Mouse (Mus musculus): ENCODE results near the gene Setx. TPM values are rescaled to one million over a fixed set of nuclear protein-coding genes. Genes with fewer than 3 reads are reported as not detected.

The Setx gene
- polyA plus RNA-seq, 1 experiment from 2014 or later: 12.1 TPM

- no peaks in the 10 kb centered on the region for H3K9me3 ChIP-seq (replicated peaks)
- ATAC-seq (ENCODE audit: insufficient number of reproducible peaks, low FRiP score): no peak
- peaks cover 9% of the 10 kb centered on the region for H3K4me1 ChIP-seq (replicated peaks)
- H3K4me2 ChIP-seq: no peak overlapping the region
- no peaks in the 10 kb centered on the region for H3K36me3 ChIP-seq
- no peak overlapping the region for H3K9ac ChIP-seq
- H3K27me3 ChIP-seq (replicated peaks): peaks cover 7% of the 10 kb centered on the region
- H3K4me3 ChIP-seq: no peak overlapping the region
- WGBS: 79% methylated on average over 5 of the region's 5 CpGs
- no peak overlapping the region for H3K27ac ChIP-seq (ENCODE audit: poor library complexity, severe bottlenecking)
These were observed 94.8 kb downstream of the Setx start for GRCm38 (mm10) chr2:29218831-29219230.

GRCm38 (mm10) chr2:29222302-29222701 is 98.3 kb downstream of the Setx start:
- Histone ChIP-seq H3K27ac (ENCODE audit: poor library complexity, severe bottlenecking) (no peak overlapping the region), H3K4me2 (no peak overlapping the region), H3K36me3 (no peaks in the 10 kb centered on the region), H3K27me3 (replicated peaks) (peaks cover 11% of the 10 kb centered on the region), H3K9me3 (replicated peaks) (no peaks in the 10 kb centered on the region), H3K4me3 (no peak overlapping the region), H3K4me1 (replicated peaks) (peaks cover 9% of the 10 kb centered on the region), H3K9ac (no peak overlapping the region)
- 0% methylated on average over 4 of the region's 4 CpGs for WGBS
- ATAC-seq (ENCODE audit: insufficient number of reproducible peaks, low FRiP score): no peak

GRCm38 (mm10) chr2:29223591-29224262 is 99.7 kb downstream of the Setx start:
- Histone ChIP-seq H3K4me3 (no peak overlapping the region), H3K4me2 (no peak overlapping the region), H3K27me3 (replicated peaks) (peaks cover 24% of the 10 kb centered on the region), H3K4me1 (replicated peaks) (peaks cover 9% of the 10 kb centered on the region), H3K9me3 (replicated peaks) (no peaks in the 10 kb centered on the region), H3K9ac (no peak overlapping the region), H3K27ac (ENCODE audit: poor library complexity, severe bottlenecking) (no peak overlapping the region), H3K36me3 (no peaks in the 10 kb centered on the region)
- 48% methylated on average over 7 of the region's 7 CpGs for WGBS
- ATAC-seq (ENCODE audit: insufficient number of reproducible peaks, low FRiP score): no peak

GRCm38 (mm10) chr2:29226671-29227070 is 102.7 kb downstream of the Setx start:
- Histone ChIP-seq H3K4me3 (no peak overlapping the region), H3K27me3 (replicated peaks) (peaks cover 33% of the 10 kb centered on the region), H3K4me2 (no peak overlapping the region), H3K27ac (ENCODE audit: poor library complexity, severe bottlenecking) (no peak overlapping the region), H3K4me1 (replicated peaks) (peaks cover 9% of the 10 kb centered on the region), H3K9me3 (replicated peaks) (no peaks in the 10 kb centered on the region), H3K36me3 (no peaks in the 10 kb centered on the region), H3K9ac (no peak overlapping the region)
- 72% methylated on average over 4 of the region's 4 CpGs for WGBS
- ATAC-seq (ENCODE audit: insufficient number of reproducible peaks, low FRiP score): no peak

GRCm38 (mm10) chr2:29230191-29230835 is 106.3 kb downstream of the Setx start:
- H3K4me2 ChIP-seq: no peak overlapping the region
- H3K27ac ChIP-seq (ENCODE audit: poor library complexity, severe bottlenecking): no peak overlapping the region
- H3K9ac ChIP-seq: no peak overlapping the region
- 57% methylated on average over 9 of the region's 9 CpGs for WGBS
- no peaks in the 10 kb centered on the region for H3K9me3 ChIP-seq (replicated peaks)
- no peaks in the 10 kb centered on the region for H3K36me3 ChIP-seq
- H3K4me1 ChIP-seq (replicated peaks): no peaks in the 10 kb centered on the region
- ATAC-seq (ENCODE audit: insufficient number of reproducible peaks, low FRiP score): no peak
- peaks cover 26% of the 10 kb centered on the region for H3K27me3 ChIP-seq (replicated peaks)
- H3K4me3 ChIP-seq: no peak overlapping the region

Other genes with a start within 250 kb of the Setx start
- not detected in 2 replicates for gene Barhl1, start 207.5 kb upstream of the Setx start, polyA plus RNA-seq (2016; fragmentation: Nextera tagmentation; extraction: Ambion mirVana)
- 0.24 and 0.27 TPM in 2 replicates for gene Cfap77, start 69.1 kb upstream of the Setx start, polyA plus RNA-seq (2016; fragmentation: Nextera tagmentation; extraction: Ambion mirVana)
- 7.2 and 7.4 TPM in 2 replicates for gene Ttf1, start 63.9 kb upstream of the Setx start, polyA plus RNA-seq (2016; fragmentation: Nextera tagmentation; extraction: Ambion mirVana)
- gene Ntng2, start 128.8 kb downstream of the Setx start, polyA plus RNA-seq (2016; fragmentation: Nextera tagmentation; extraction: Ambion mirVana): 0.26 and 0.33 TPM in 2 replicates
- 33.5 and 35.2 TPM in 2 replicates for gene Med27, start 222.6 kb downstream of the Setx start, polyA plus RNA-seq (2016; fragmentation: Nextera tagmentation; extraction: Ambion mirVana)

All from heart, embryonic 12.5 days (tissue).